Mouse (Mus musculus) lung, embryonic 15.5 days (tissue): ENCODE data around the gene Elp4. TPM values are rescaled to one million over a fixed set of nuclear protein-coding genes. Genes with fewer than 3 reads are reported as not detected.

ENCODE experiments used
- ATAC-seq: fragments of 200-750 bp; cut with Nextera tagmentation; 2 replicates; pipeline ENCODE4 v1.8.0; 2017; ENCODE audit warnings: moderate number of reproducible peaks, borderline replicate concordance; ENCODE audit not compliant: low FRiP score, low TSS enrichment; ENCODE audit errors: extremely low read depth
- H3K27ac ChIP-seq: fragments of 300-500 bp; sonication (generic); 2 replicates; pipeline ENCODE4 v1.5.1; 2015; ENCODE audit warnings: moderate library complexity, mild to moderate bottlenecking, inconsistent platforms
- H3K27me3 ChIP-seq: fragments of 300-500 bp; sonication (generic); 2 replicates; pipeline ENCODE4 v1.6.1; 2015; ENCODE audit warnings: inconsistent platforms
- H3K36me3 ChIP-seq: fragments of 300-500 bp; sonication (generic); 2 replicates; pipeline ENCODE4 v1.6.1; 2015; ENCODE audit warnings: inconsistent platforms
- H3K4me1 ChIP-seq: fragments of 300-500 bp; sonication (generic); 2 replicates; pipeline ENCODE4 v1.6.1; 2015; ENCODE audit warnings: inconsistent platforms
- H3K4me2 ChIP-seq: fragments of 300-500 bp; sonication (generic); 2 replicates; pipeline ENCODE4 v1.6.1; 2015; ENCODE audit warnings: inconsistent platforms, mild to moderate bottlenecking, moderate library complexity
- H3K4me3 ChIP-seq: fragments of 300-500 bp; sonication (generic); 2 replicates; pipeline ENCODE4 v1.5.1; 2015; ENCODE audit warnings: mild to moderate bottlenecking, inconsistent platforms
- H3K9ac ChIP-seq: fragments of 300-500 bp; sonication (generic); 2 replicates; pipeline ENCODE4 v1.6.1; 2015; ENCODE audit warnings: inconsistent platforms
- H3K9me3 ChIP-seq: fragments of 300-500 bp; sonication (generic); 2 replicates; pipeline ENCODE4 v1.6.1; 2016; ENCODE audit warnings: inconsistent platforms
- WGBS: fragments of 180-500 bp; shearing (Covaris S2); methylation state at CpG from one replicate; pipeline ENCODE4 v1.1.7; 2015; 5-methylcytosine and 5-hydroxymethylcytosine counted together
- polyA plus RNA-seq: library from polyadenylated mRNA; unstranded; fragments of >200 nt; fragmentation: Nextera tagmentation; extraction: Ambion mirVana; gene quantifications from 2 replicates; pipeline ENCODE4 v1.2.1, GENCODE M21; 2015

Elp4 gene
- polyA plus RNA-seq, 1 experiment from 2014 or later = 45.3 TPM

- H3K4me2 ChIP-seq = no peak overlapping the region
- no peaks in the 10 kb centered on the region for H3K27me3 ChIP-seq
- no peaks in the 10 kb centered on the region; the same call in 1 of the 2 replicates for H3K36me3 ChIP-seq
- H3K27ac ChIP-seq = no peak overlapping the region
- no peaks in the 10 kb centered on the region; the same call in 1 of the 2 replicates for H3K9me3 ChIP-seq
- no peak for ATAC-seq
- 97% methylated on average over 1 of the region's 1 CpGs for WGBS
- no peaks in the 10 kb centered on the region for H3K4me1 ChIP-seq
- H3K9ac ChIP-seq = no peak overlapping the region
- H3K4me3 ChIP-seq = no peak overlapping the region
Observed at GRCm38 (mm10) chr2:105873403-105873802, 31.0 kb downstream of the Elp4 start.

GRCm38 (mm10) chr2:105854740-105855139, 49.6 kb downstream of the Elp4 start:
- H3K4me3 ChIP-seq = no peak overlapping the region
- 58% methylated on average over 2 of the region's 2 CpGs for WGBS

GRCm38 (mm10) chr2:105852971-105853370, 51.4 kb downstream of the Elp4 start:
- no peak overlapping the region for H3K4me3 ChIP-seq
- H3K9me3 ChIP-seq = no peaks in the 10 kb centered on the region
- 92% methylated on average over 2 of the region's 2 CpGs for WGBS
- no peak overlapping the region for H3K9ac ChIP-seq
- no peaks in the 10 kb centered on the region for H3K4me1 ChIP-seq
- no peaks in the 10 kb centered on the region for H3K27me3 ChIP-seq
- ATAC-seq = no peak
- H3K36me3 ChIP-seq = no peaks in the 10 kb centered on the region
- no peak overlapping the region for H3K4me2 ChIP-seq
- no peak overlapping the region for H3K27ac ChIP-seq

More at GRCm38 (mm10) chr2:105854740-105855139, 49.6 kb downstream of the Elp4 start:
- Histone ChIP-seq H3K4me1 (no peaks in the 10 kb centered on the region), H3K27ac (no peak overlapping the region), H3K36me3 (no peaks in the 10 kb centered on the region), H3K27me3 (no peaks in the 10 kb centered on the region), H3K9me3 (no peaks in the 10 kb centered on the region), H3K4me2 (no peak overlapping the region), H3K9ac (no peak overlapping the region)
- no peak for ATAC-seq

- no peaks in the 10 kb centered on the region for H3K36me3 ChIP-seq
- no peak overlapping the region for H3K9ac ChIP-seq
- no peak overlapping the region for H3K4me2 ChIP-seq
- no peak for ATAC-seq
- no peaks in the 10 kb centered on the region for H3K4me1 ChIP-seq
- H3K27ac ChIP-seq = no peak overlapping the region
- no peaks in the 10 kb centered on the region for H3K9me3 ChIP-seq
- no peak overlapping the region for H3K4me3 ChIP-seq
- no peaks in the 10 kb centered on the region for H3K27me3 ChIP-seq
Observed at GRCm38 (mm10) chr2:105851714-105852293, 52.6 kb downstream of the Elp4 start.

- H3K9me3 ChIP-seq = no peaks in the 10 kb centered on the region
- no peak overlapping the region for H3K9ac ChIP-seq
- no peak overlapping the region for H3K27ac ChIP-seq
- no peaks in the 10 kb centered on the region for H3K27me3 ChIP-seq
- no peak overlapping the region for H3K4me3 ChIP-seq
- no peaks in the 10 kb centered on the region for H3K36me3 ChIP-seq
- WGBS = 88% methylated on average over 5 of the region's 5 CpGs
- no peaks in the 10 kb centered on the region for H3K4me1 ChIP-seq
- no peak overlapping the region for H3K4me2 ChIP-seq
- ATAC-seq = no peak
Observed at GRCm38 (mm10) chr2:105843151-105843550, 61.2 kb downstream of the Elp4 start.

GRCm38 (mm10) chr2:105817965-105818364, 86.4 kb downstream of the Elp4 start:
- Histone ChIP-seq H3K4me1 (no peaks in the 10 kb centered on the region), H3K4me2 (no peak overlapping the region), H3K4me3 (no peak overlapping the region), H3K27ac (no peak overlapping the region), H3K36me3 (no peaks in the 10 kb centered on the region), H3K27me3 (no peaks in the 10 kb centered on the region), H3K9me3 (no peaks in the 10 kb centered on the region), H3K9ac (no peak overlapping the region)
- ATAC-seq = no peak
- 77% methylated on average over 1 of the region's 1 CpGs for WGBS

- no peak overlapping the region for H3K27ac ChIP-seq
- no peaks in the 10 kb centered on the region for H3K36me3 ChIP-seq
- H3K4me3 ChIP-seq = no peak overlapping the region
- H3K9me3 ChIP-seq = no peaks in the 10 kb centered on the region
- H3K9ac ChIP-seq = no peak overlapping the region
- no peak overlapping the region for H3K4me2 ChIP-seq
- no peak for ATAC-seq
- H3K27me3 ChIP-seq = no peaks in the 10 kb centered on the region
- WGBS = 70% methylated on average over 3 of the region's 3 CpGs
- H3K4me1 ChIP-seq = no peaks in the 10 kb centered on the region
Observed at GRCm38 (mm10) chr2:105815170-105815569, 89.2 kb downstream of the Elp4 start.

- Histone ChIP-seq H3K9me3 (no peaks in the 10 kb centered on the region), H3K36me3 (no peaks in the 10 kb centered on the region), H3K27me3 (no peaks in the 10 kb centered on the region), H3K4me2 (no peak overlapping the region), H3K4me1 (no peaks in the 10 kb centered on the region), H3K27ac (no peak overlapping the region), H3K4me3 (no peak overlapping the region), H3K9ac (no peak overlapping the region)
- no peak for ATAC-seq
- WGBS = 52% methylated on average over 3 of the region's 3 CpGs
Observed at GRCm38 (mm10) chr2:105813041-105813440, 91.3 kb downstream of the Elp4 start.

- ATAC-seq = no peak
- H3K4me1 ChIP-seq = no peaks in the 10 kb centered on the region
- no peak overlapping the region for H3K9ac ChIP-seq
- no peaks in the 10 kb centered on the region for H3K36me3 ChIP-seq
- no peaks in the 10 kb centered on the region for H3K27me3 ChIP-seq
- 66% methylated on average over 2 of the region's 2 CpGs for WGBS
- H3K4me3 ChIP-seq = no peak overlapping the region
- H3K4me2 ChIP-seq = no peak overlapping the region
- H3K27ac ChIP-seq = no peak overlapping the region
- H3K9me3 ChIP-seq = no peaks in the 10 kb centered on the region
Observed at GRCm38 (mm10) chr2:105810286-105810685, 94.1 kb downstream of the Elp4 start.

- Histone ChIP-seq H3K27me3 (no peaks in the 10 kb centered on the region), H3K4me3 (no peak overlapping the region), H3K9me3 (no peaks in the 10 kb centered on the region), H3K27ac (no peak overlapping the region), H3K36me3 (no peaks in the 10 kb centered on the region), H3K4me1 (no peaks in the 10 kb centered on the region), H3K9ac (no peak overlapping the region), H3K4me2 (no peak overlapping the region)
- WGBS = 86% methylated on average over 2 of the region's 2 CpGs
- no peak for ATAC-seq
Observed at GRCm38 (mm10) chr2:105806571-105806970, 97.8 kb downstream of the Elp4 start.

GRCm38 (mm10) chr2:105806047-105806446, 98.3 kb downstream of the Elp4 start:
- Histone ChIP-seq H3K4me3 (no peak overlapping the region), H3K4me1 (no peaks in the 10 kb centered on the region), H3K36me3 (no peaks in the 10 kb centered on the region), H3K9ac (no peak overlapping the region), H3K4me2 (no peak overlapping the region), H3K9me3 (no peaks in the 10 kb centered on the region), H3K27me3 (no peaks in the 10 kb centered on the region), H3K27ac (no peak overlapping the region)
- ATAC-seq = no peak
- 73% methylated on average over 4 of the region's 4 CpGs for WGBS

- no peaks in the 10 kb centered on the region for H3K36me3 ChIP-seq
- ATAC-seq = no peak
- no peak overlapping the region for H3K4me2 ChIP-seq
- no peak overlapping the region for H3K27ac ChIP-seq
- H3K9ac ChIP-seq = no peak overlapping the region
- no peaks in the 10 kb centered on the region for H3K4me1 ChIP-seq
- no peaks in the 10 kb centered on the region for H3K9me3 ChIP-seq
- no peak overlapping the region for H3K4me3 ChIP-seq
- no peaks in the 10 kb centered on the region for H3K27me3 ChIP-seq
Observed at GRCm38 (mm10) chr2:105805210-105805609, 99.2 kb downstream of the Elp4 start.

GRCm38 (mm10) chr2:105804506-105804905, 99.9 kb downstream of the Elp4 start:
- no peak for ATAC-seq
- WGBS = 47% methylated on average over 10 of the region's 10 CpGs
- no peaks in the 10 kb centered on the region for H3K36me3 ChIP-seq

More at GRCm38 (mm10) chr2:105804506-105804905, 99.9 kb downstream of the Elp4 start:
- H3K4me3 ChIP-seq = no peak overlapping the region
- H3K27me3 ChIP-seq = no peaks in the 10 kb centered on the region
- no peak overlapping the region for H3K4me2 ChIP-seq
- no peaks in the 10 kb centered on the region for H3K9me3 ChIP-seq
- no peaks in the 10 kb centered on the region for H3K4me1 ChIP-seq
- H3K27ac ChIP-seq = no peak overlapping the region
- no peak overlapping the region for H3K9ac ChIP-seq
